Mouse (Mus musculus): ENCODE measurements at regions not wholly inside any gene's neighbourhood (a gene's known extent, or its start where the extent isn't known, plus 50 kb on each side); places are given as distances from the start of the nearest gene placed in this dataset.

GRCm38 (mm10) chr9:111838069-111838820 lies 148.1 kb upstream of the Stac start:
- peak; percentile 15 to 20 for DNase-seq (ENCODE audit: low spot score in 2 of 2)

- DNase-seq (ENCODE audit: low spot score in 2 of 2), result no peak
Measured at GRCm38 (mm10) chr9:111822094-111822493, 131.9 kb upstream of the Stac start.

DNA sequence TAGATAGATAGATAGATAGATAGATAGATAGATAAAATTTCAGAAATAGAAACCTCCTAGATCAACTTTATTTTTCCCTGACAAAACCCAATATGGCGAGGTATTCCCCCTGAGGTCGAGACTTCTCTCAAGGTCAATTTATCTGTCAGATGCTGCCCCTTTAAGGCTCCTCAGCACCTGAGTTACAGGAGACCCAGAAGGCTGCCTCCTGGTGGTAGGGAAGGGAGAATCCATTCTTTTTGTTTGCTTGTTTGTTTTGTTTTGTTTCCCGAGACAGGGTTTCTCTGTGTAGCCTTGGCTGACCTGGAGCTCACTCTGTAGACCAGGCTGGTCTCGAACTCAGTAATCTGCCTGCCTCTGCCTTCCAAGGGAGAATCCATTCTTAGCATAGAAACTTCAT lies 127.3 kb upstream of the Stac start:
- no peak for DNase-seq (ENCODE audit: low spot score in 2 of 2)

GRCm38 (mm10) chr9:111804931-111805330 lies 114.8 kb upstream of the Stac start:
- no peak for DNase-seq (ENCODE audit: low spot score in 2 of 2)

GRCm38 (mm10) chr9:111801381-111801780 lies 111.2 kb upstream of the Stac start:
- no peak for DNase-seq (ENCODE audit: low spot score in 2 of 2)

DNA sequence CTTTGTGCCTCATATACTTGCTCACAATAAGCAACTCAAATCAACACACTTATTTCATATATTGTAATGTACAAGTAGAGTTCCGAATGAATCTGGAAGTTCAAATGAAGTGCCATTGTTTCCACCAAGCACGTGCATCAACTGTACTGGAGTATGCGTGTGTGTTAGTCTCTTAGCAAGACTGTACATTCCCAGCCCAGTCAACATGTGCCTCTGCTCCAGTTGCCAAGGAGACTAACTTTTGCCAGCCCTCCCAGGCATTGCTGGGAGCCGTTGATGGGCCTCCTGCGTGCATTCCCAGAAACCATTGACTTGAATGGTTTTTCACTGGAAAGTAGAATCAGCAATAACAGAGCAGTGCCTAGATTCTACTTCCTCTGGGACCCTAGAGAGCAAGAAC lies 110.7 kb upstream of the Stac start:
- DNase-seq (ENCODE audit: low spot score in 2 of 2), result no peak

GRCm38 (mm10) chr9:111778981-111779380 lies 88.8 kb upstream of the Stac start:
- no peak for DNase-seq (ENCODE audit: low spot score in 2 of 2)

- DNase-seq (ENCODE audit: low spot score in 2 of 2), result no peak
Measured at GRCm38 (mm10) chr9:111777433-111778135, 87.4 kb upstream of the Stac start.

DNA sequence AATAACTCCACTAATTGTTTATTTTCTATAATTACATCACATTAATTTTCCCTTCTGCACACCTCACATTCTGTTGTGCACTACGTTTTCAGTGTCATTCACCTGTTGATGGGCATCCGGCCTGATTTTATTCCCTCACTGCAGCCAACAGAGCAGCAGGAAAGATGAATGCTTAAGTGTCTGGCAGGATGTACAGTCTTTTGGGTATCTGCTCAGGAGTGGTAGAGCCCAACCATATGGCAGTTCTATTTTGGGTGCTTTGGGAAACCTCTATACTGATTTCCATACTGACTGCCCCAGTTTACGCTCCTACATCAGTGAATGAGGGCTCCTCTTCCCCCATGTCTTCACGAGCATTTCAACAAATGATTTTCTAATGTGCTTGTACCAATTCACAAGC lies 84.1 kb upstream of the Stac start:
- DNase-seq (ENCODE audit: low spot score in 2 of 2), result no peak

DNA sequence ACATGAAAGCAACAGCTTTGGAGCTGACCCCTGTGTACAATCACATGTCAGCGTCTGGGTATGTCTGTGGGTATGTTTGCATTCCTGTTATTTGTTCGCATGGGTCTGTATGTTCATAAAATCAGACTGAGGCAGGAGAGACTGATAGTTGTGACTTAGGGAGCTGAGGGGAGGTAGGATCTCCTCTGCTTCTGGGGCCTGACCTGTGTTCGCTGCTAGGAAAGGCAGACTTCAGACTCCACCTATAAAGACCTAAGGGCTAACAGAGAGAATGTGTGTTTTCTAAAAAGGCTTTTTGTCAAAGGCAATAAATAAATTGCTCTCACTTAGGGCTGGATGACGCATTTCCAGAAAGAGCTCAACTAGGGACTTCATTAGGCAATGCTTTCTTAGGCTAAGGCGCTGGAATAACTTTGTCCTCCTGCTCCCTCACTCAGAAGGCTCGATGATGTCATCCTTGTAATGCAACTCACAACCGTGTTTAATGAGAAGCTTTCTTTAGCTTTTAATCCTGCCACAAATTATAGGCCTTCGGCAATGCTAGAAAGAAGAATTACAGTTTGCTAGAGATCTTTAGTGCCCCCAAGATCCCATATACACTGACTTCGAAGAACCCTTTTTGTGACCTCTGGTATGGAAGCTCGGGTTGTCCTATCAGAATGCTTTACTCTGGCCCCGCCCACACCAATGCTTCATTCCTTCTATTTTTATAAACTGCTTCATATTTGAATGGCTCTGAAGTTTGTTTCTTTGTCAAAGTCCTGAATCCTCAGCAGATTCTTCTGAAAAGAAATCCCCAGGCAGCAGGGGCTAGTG lies 72.7 kb upstream of the Stac start:
- no peak for DNase-seq (ENCODE audit: low spot score in 2 of 2)

GRCm38 (mm10) chr9:111755235-111755634 lies 65.1 kb upstream of the Stac start:
- DNase-seq (ENCODE audit: low spot score in 2 of 2), result no peak

DNA sequence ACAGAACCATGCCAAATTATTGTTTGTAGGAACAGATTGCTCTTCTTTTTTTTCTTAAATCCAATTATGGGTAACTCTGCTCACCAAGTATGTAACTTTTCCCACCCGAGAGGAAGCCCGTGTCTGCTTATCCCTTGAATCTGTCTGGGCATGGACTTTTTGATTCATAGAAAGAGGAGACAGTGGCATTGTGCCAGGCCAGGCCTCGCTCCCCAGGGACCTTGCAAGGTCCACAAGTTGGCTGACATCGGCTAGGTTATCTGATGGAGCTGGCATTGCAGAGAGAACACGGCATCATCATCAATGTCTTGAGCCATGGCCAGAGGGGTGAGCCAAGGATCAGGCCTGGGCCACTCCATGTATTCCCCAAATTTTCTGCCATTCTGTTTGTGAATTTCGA lies 56.0 kb upstream of the Stac start:
- no peak for DNase-seq (ENCODE audit: low spot score in 2 of 2)

- no peak for DNase-seq (ENCODE audit: low spot score in 2 of 2)
Measured at GRCm38 (mm10) chr9:111745206-111745605, 55.1 kb upstream of the Stac start.

Measured in frontal cortex, postnatal 25 days (tissue).